Mouse (Mus musculus): ENCODE data around the gene Vti1b. TPM values are rescaled to one million over a fixed set of nuclear protein-coding genes. Genes with fewer than 3 reads are reported as not detected.

Vti1b gene
- total RNA-seq (2012; rRNA removed) (69.4 and 70.3 TPM in 2 replicates), total RNA-seq (2014; rRNA removed) (90.8 and 96.4 TPM in 2 replicates), polyA plus RNA-seq (2012; ENCODE audit: insufficient read length, low read depth) (68.1 and 84.3 TPM in 2 replicates)

GRCm38 (mm10) chr12:79172019-79172941 lies at the start of gene Vti1b:
TSS of gene Vti1b (minus strand) at chr12:79172667.
- H3K9ac ChIP-seq (ENCODE audit: insufficient read depth, low read depth): peak within 1 kb of the TSS; percentile 64
- peak within 1 kb of the TSS; percentile 88 for H3K4me2 ChIP-seq (ENCODE audit: insufficient read depth, low read depth, poor library complexity, severe bottlenecking)
- in situ Hi-C loops (cut with MboI; ENCODE audit: low pct_ligation_motif_present, low pct_unique_long_range_greater_than_20kb, low sequenced_read_pairs): no loop called here
- H3K4me1 ChIP-seq (ENCODE audit: control insufficient read depth in 1 of 2, insufficient read depth in 2 of 2): peaks cover 0 to 29% of the 10 kb centered on the region in 2 experiments; a peak in 2 of 4 replicates
- H3K79me2 ChIP-seq (replicated peaks; ENCODE audit: control insufficient read depth, extremely low read depth, insufficient read depth, poor library complexity, severe bottlenecking): peaks cover 33% of the 10 kb centered on the region
- H3K36me3 ChIP-seq (replicated peaks in 1 of 2; ENCODE audit: control insufficient read depth in 1 of 2, insufficient read depth in 1 of 2, low read length in 1 of 2): peaks cover 14 to 61% of the 10 kb centered on the region in 2 experiments
- H3K27me3 ChIP-seq (replicated peaks): no peaks in the 10 kb centered on the region
- dilution Hi-C loops (cut with MboI; ENCODE audit: extremely low pct_ligation_motif_present, extremely low pct_unique_long_range_greater_than_20kb, low sequenced_read_pairs): no loop called here
- peak; percentile 86 for DNase-seq (ENCODE audit: extremely low read depth)
- H3K27ac ChIP-seq (ENCODE audit: insufficient read depth, low read depth): peak within 1 kb of the TSS; percentile 61
- H3K9me3 ChIP-seq (replicated peaks; ENCODE audit: low read length): no peaks in the 10 kb centered on the region
- peak within 1 kb of the TSS; percentile 61 to 92 (median 81) for H3K4me3 ChIP-seq (replicated peaks in 1 of 3; ENCODE audit: low read depth in 2 of 3, low read length in 2 of 3, poor library complexity in 1 of 3)
- TF ChIP-seq TBP (conservative IDR thresholded peaks at IDR 0.05; ENCODE audit: low read depth, low read length) (0 out of 2 replicates have a peak, but pooled peaks have one; percentile 36), MEF2A (IDR thresholded peaks at IDR 0.05; ENCODE audit: borderline replicate concordance, low read depth, low read length) (no peak), POLR2A (IDR thresholded peaks at IDR 0.05; ENCODE audit: low read depth, low read length) (peak; percentile 65), KAT2A (IDR thresholded peaks at IDR 0.05; ENCODE audit: insufficient replicate concordance, low read length) (peak; percentile 91; the same call in 1 of the 2 replicates), PAX5 (IDR thresholded peaks at IDR 0.05; ENCODE audit: low read length) (no peak), BHLHE40 (IDR thresholded peaks at IDR 0.05; ENCODE audit: low read depth, low read length) (0 out of 2 replicates have a peak, but pooled peaks have one; percentile 18), ETS1 (conservative IDR thresholded peaks at IDR 0.05; ENCODE audit: low read depth, low read length) (0 out of 2 replicates have a peak, but pooled peaks have one; percentile 11), HCFC1 (IDR thresholded peaks at IDR 0.05; ENCODE audit: low read depth, low read length) (peak; percentile 98), EP300 (IDR thresholded peaks at IDR 0.05; ENCODE audit: low read length) (no peak), CTCF (conservative IDR thresholded peaks at IDR 0.05 in 1 of 2, IDR thresholded peaks at IDR 0.05 in 1 of 2; ENCODE audit: low read depth in 2 of 2, low read length in 2 of 2) (peak in 1 of 2 experiments; percentile 61; a peak in 2 of 4 replicates), SIN3A (IDR thresholded peaks at IDR 0.05; ENCODE audit: low read length) (peak; percentile 93), ZMIZ1 (IDR thresholded peaks at IDR 0.05; ENCODE audit: low read depth, low read length) (no peak; the same call in none of the 2 replicates), E2F4 (IDR thresholded peaks at IDR 0.05; ENCODE audit: insufficient replicate concordance, low read depth, low read length) (no peak), JUN (IDR thresholded peaks at IDR 0.05; ENCODE audit: insufficient read depth, low read depth, low read length) (no peak), JUND (conservative IDR thresholded peaks at IDR 0.05; ENCODE audit: low read depth, low read length) (no peak), ELF1 (IDR thresholded peaks at IDR 0.05; ENCODE audit: low read depth, low read length) (peak; percentile 94), MAZ (IDR thresholded peaks at IDR 0.05; ENCODE audit: low read depth, low read length) (no peak), USF1 (IDR thresholded peaks at IDR 0.05; ENCODE audit: low read depth, low read length) (peak; percentile 48), CHD1 (IDR thresholded peaks at IDR 0.05; ENCODE audit: low read depth, low read length) (no peak), MAFK (IDR thresholded peaks at IDR 0.05; ENCODE audit: insufficient replicate concordance, low read length) (no peak), MAX (IDR thresholded peaks at IDR 0.05; ENCODE audit: low read length) (peak; percentile 99), GABPA (IDR thresholded peaks at IDR 0.05; ENCODE audit: insufficient replicate concordance, low read depth, low read length) (no peak; the same call in 1 of the 2 replicates), POLR2AphosphoS2 (IDR thresholded peaks at IDR 0.05; ENCODE audit: low read depth, low read length) (peak; percentile 86; the same call in 1 of the 2 replicates), IRF4 (IDR thresholded peaks at IDR 0.05; ENCODE audit: low read depth, low read length) (peak; percentile 6; the same call in 1 of the 2 replicates), UBTF (IDR thresholded peaks at IDR 0.05; ENCODE audit: low read depth, low read length) (no peak; the same call in 1 of the 2 replicates), RAD21 (IDR thresholded peaks at IDR 0.05; ENCODE audit: low read depth, low read length) (no peak), NELFE (IDR thresholded peaks at IDR 0.05; ENCODE audit: low read depth, low read length) (peak; percentile 59), SMC3 (IDR thresholded peaks at IDR 0.05; ENCODE audit: low read depth, low read length) (no peak), MXI1 (IDR thresholded peaks at IDR 0.05; ENCODE audit: low read depth, low read length) (peak; percentile 94), NRF1 (IDR thresholded peaks at IDR 0.05; ENCODE audit: low read depth, low read length) (peak; percentile 78), RCOR1 (conservative IDR thresholded peaks at IDR 0.05; ENCODE audit: low read depth, low read length) (0 out of 2 replicates have a peak, but pooled peaks have one; percentile 18), TCF12 (IDR thresholded peaks at IDR 0.05; ENCODE audit: low read depth, low read length) (peak; percentile 55; the same call in 1 of the 2 replicates), MYC (IDR thresholded peaks at IDR 0.05; ENCODE audit: low read depth, low read length) (peak; percentile 76; the same call in 1 of the 2 replicates), USF2 (conservative IDR thresholded peaks at IDR 0.05; ENCODE audit: low read depth, low read length) (no peak), ZKSCAN1 (IDR thresholded peaks at IDR 0.05; ENCODE audit: borderline replicate concordance, low read depth, low read length) (no peak), CHD2 (IDR thresholded peaks at IDR 0.05; ENCODE audit: low read length) (peak; percentile 47; the same call in 1 of the 2 replicates), ZNF384 (IDR thresholded peaks at IDR 0.05; ENCODE audit: low read depth, low read length) (no peak)

All from CH12.LX (cell line).